Mouse (Mus musculus) embryonic fibroblast, embryonic 13.5 days (primary cell): ENCODE results near the gene Vps50.

ENCODE experiments used
- CTCF ChIP-seq: IDR thresholded peaks from 2 replicates; pipeline ENCODE4 v1.5.1; 2011; ENCODE audit warnings: mild to moderate bottlenecking, control low read depth, low read length, moderate library complexity, borderline replicate concordance; ENCODE audit not compliant: insufficient read depth
- POLR2A ChIP-seq: IDR thresholded peaks from 2 replicates; pipeline ENCODE4 v1.6.1; 2011; ENCODE audit warnings: low read depth, mild to moderate bottlenecking, control low read depth, low read length, moderate library complexity

DNA sequence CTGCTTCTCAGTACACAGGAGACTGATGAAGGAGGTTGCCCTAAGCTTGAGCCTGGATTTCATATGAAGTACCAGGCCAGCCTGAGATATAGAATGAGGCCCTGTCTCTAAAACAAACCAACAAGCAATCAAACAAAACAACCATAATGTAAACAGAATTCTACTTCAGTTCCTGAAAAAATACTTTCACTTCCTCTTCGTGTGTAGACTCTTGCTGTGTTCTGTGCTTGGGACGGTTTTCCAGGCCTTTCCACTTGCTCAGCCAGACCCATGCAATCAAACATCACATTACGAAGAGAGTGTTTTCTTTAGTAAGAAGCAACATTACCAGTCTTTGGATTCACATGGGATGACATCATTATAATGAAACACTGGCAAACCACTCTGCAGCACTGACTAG lies 16.5 kb upstream of the Vps50 start:
- TF ChIP-seq POLR2A (no peak), CTCF (no peak)
